Mouse (Mus musculus): Measurements from ENCODE around the gene Olfr237-ps1. TPM values are rescaled to one million over a fixed set of nuclear protein-coding genes. Genes with fewer than 3 reads are reported as not detected.
"Not testable (repeated sequence)": the region's sequence is repeated elsewhere in the genome, so short reads cannot be mapped to it uniquely, and the experiment has no call there.

Olfr237-ps1 gene
- not detected in 2 replicates for polyA plus RNA-seq (2015; fragmentation: Nextera tagmentation; extraction: Ambion mirVana)

- not testable (repeated sequence) for H3K27ac ChIP-seq; H3K27me3 ChIP-seq (replicated peaks); H3K9me3 ChIP-seq; H3K36me3 ChIP-seq (replicated peaks); H3K4me2 ChIP-seq; ATAC-seq (replicated peaks); H3K4me3 ChIP-seq; H3K9ac ChIP-seq; H3K4me1 ChIP-seq
- 88% methylated on average over 2 of the region's 2 CpGs for WGBS
Observed at GRCm38 (mm10) chr6:43146267-43146666, at the start of gene Olfr237-ps1. Olfr237-ps1 (plus strand) TSS chr6:43146567.

GRCm38 (mm10) chr6:43106069-43106468 is 40.3 kb upstream of the Olfr237-ps1 start, which contains the start of gene Olfr441:
Olfr441 (plus strand) TSS chr6:43106369.
- H3K27me3 ChIP-seq (replicated peaks) = not testable (repeated sequence)

GRCm38 (mm10) chr6:43159502-43159901 is 13.1 kb downstream of the Olfr237-ps1 start:
- Histone ChIP-seq H3K4me3 (no peak overlapping the region), H3K27me3 (replicated peaks) (no peaks in the 10 kb centered on the region), H3K9ac (no peak overlapping the region), H3K4me1 (no peaks in the 10 kb centered on the region), H3K36me3 (replicated peaks) (no peaks in the 10 kb centered on the region), H3K27ac (no peak overlapping the region), H3K4me2 (no peak overlapping the region), H3K9me3 (no peaks in the 10 kb centered on the region)
- WGBS = 67% methylated on average over 1 of the region's 1 CpGs
- ATAC-seq (replicated peaks) = no peak

More at GRCm38 (mm10) chr6:43106069-43106468, 40.3 kb upstream of the Olfr237-ps1 start, which contains the start of gene Olfr441:
- H3K4me1 ChIP-seq; H3K9ac ChIP-seq; H3K9me3 ChIP-seq; ATAC-seq (replicated peaks); H3K36me3 ChIP-seq (replicated peaks); H3K4me2 ChIP-seq; H3K27ac ChIP-seq; H3K4me3 ChIP-seq: not testable (repeated sequence)
- 94% methylated on average over 1 of the region's 1 CpGs for WGBS

GRCm38 (mm10) chr6:43162982-43163381 is 16.6 kb downstream of the Olfr237-ps1 start, which contains the start of gene Olfr437:
Olfr437 (plus strand) TSS chr6:43163282.
- no peak within 1 kb of the TSS for H3K9ac ChIP-seq
- H3K36me3 ChIP-seq (replicated peaks) = no peaks in the 10 kb centered on the region
- H3K9me3 ChIP-seq = no peaks in the 10 kb centered on the region
- no peak within 1 kb of the TSS for H3K4me2 ChIP-seq
- ATAC-seq (replicated peaks) = no peak
- no peaks in the 10 kb centered on the region for H3K4me1 ChIP-seq
- WGBS = 72% methylated on average over 3 of the region's 3 CpGs
- no peak within 1 kb of the TSS for H3K4me3 ChIP-seq
- no peak within 1 kb of the TSS for H3K27ac ChIP-seq
- no peaks in the 10 kb centered on the region for H3K27me3 ChIP-seq (replicated peaks)

- Histone ChIP-seq H3K27ac (no peak overlapping the region), H3K36me3 (replicated peaks) (no peaks in the 10 kb centered on the region), H3K4me3 (no peak overlapping the region), H3K9me3 (no peaks in the 10 kb centered on the region), H3K4me1 (no peaks in the 10 kb centered on the region), H3K9ac (no peak overlapping the region), H3K27me3 (replicated peaks) (no peaks in the 10 kb centered on the region), H3K4me2 (no peak overlapping the region)
- WGBS = 93% methylated on average over 4 of the region's 4 CpGs
- ATAC-seq (replicated peaks) = no peak
Observed at GRCm38 (mm10) chr6:43167246-43167645, 20.9 kb downstream of the Olfr237-ps1 start.

- Histone ChIP-seq H3K27me3 (replicated peaks) (no peaks in the 10 kb centered on the region), H3K4me3 (no peak within 1 kb of the TSS), H3K36me3 (replicated peaks) (no peaks in the 10 kb centered on the region), H3K9ac (no peak within 1 kb of the TSS), H3K4me2 (no peak within 1 kb of the TSS), H3K27ac (no peak within 1 kb of the TSS), H3K4me1 (no peaks in the 10 kb centered on the region), H3K9me3 (no peaks in the 10 kb centered on the region)
- 77% methylated on average over 4 of the region's 4 CpGs for WGBS
- no peak for ATAC-seq (replicated peaks)
Observed at GRCm38 (mm10) chr6:43171840-43172239, 25.5 kb downstream of the Olfr237-ps1 start, which contains the start of gene Olfr13. Olfr13 (plus strand) TSS chr6:43172140.

GRCm38 (mm10) chr6:43178129-43178528 is 31.8 kb downstream of the Olfr237-ps1 start:
- no peaks in the 10 kb centered on the region for H3K9me3 ChIP-seq
- H3K4me3 ChIP-seq = no peak overlapping the region
- H3K4me2 ChIP-seq = no peak overlapping the region
- H3K4me1 ChIP-seq = peaks cover 11% of the 10 kb centered on the region
- no peaks in the 10 kb centered on the region for H3K27me3 ChIP-seq (replicated peaks)
- H3K36me3 ChIP-seq (replicated peaks) = no peaks in the 10 kb centered on the region
- peak overlapping the region; percentile 48 for H3K27ac ChIP-seq
- no peak overlapping the region for H3K9ac ChIP-seq
- ATAC-seq (replicated peaks) = peak; percentile 51
- WGBS = 87% methylated on average over 1 of the region's 1 CpGs

- ATAC-seq (replicated peaks) = peak; percentile 94
- H3K27ac ChIP-seq = peak overlapping the region; percentile 48
- H3K9me3 ChIP-seq = no peaks in the 10 kb centered on the region
- H3K4me1 ChIP-seq = peaks cover 11% of the 10 kb centered on the region
- no peak overlapping the region for H3K4me3 ChIP-seq
- H3K4me2 ChIP-seq = no peak overlapping the region
- no peaks in the 10 kb centered on the region for H3K27me3 ChIP-seq (replicated peaks)
- no peaks in the 10 kb centered on the region for H3K36me3 ChIP-seq (replicated peaks)
- no peak overlapping the region for H3K9ac ChIP-seq
- 45% methylated on average over 6 of the region's 6 CpGs for WGBS
Observed at GRCm38 (mm10) chr6:43178584-43179501, 32.5 kb downstream of the Olfr237-ps1 start.

- ATAC-seq (replicated peaks) = no peak
- Histone ChIP-seq H3K9ac (no peak overlapping the region), H3K4me3 (no peak overlapping the region), H3K27me3 (replicated peaks) (no peaks in the 10 kb centered on the region), H3K4me2 (no peak overlapping the region), H3K4me1 (no peaks in the 10 kb centered on the region), H3K36me3 (replicated peaks) (no peaks in the 10 kb centered on the region), H3K9me3 (no peaks in the 10 kb centered on the region), H3K27ac (no peak overlapping the region)
- 91% methylated on average over 3 of the region's 3 CpGs for WGBS
Observed at GRCm38 (mm10) chr6:43190986-43191385, 44.6 kb downstream of the Olfr237-ps1 start.

- Histone ChIP-seq H3K9me3 (no peaks in the 10 kb centered on the region), H3K9ac (no peak within 1 kb of the TSS), H3K27me3 (replicated peaks) (no peaks in the 10 kb centered on the region), H3K36me3 (replicated peaks) (no peaks in the 10 kb centered on the region), H3K4me2 (no peak within 1 kb of the TSS), H3K27ac (no peak within 1 kb of the TSS), H3K4me1 (no peaks in the 10 kb centered on the region), H3K4me3 (no peak within 1 kb of the TSS)
- ATAC-seq (replicated peaks) = no peak
Observed at GRCm38 (mm10) chr6:43196781-43197180, 50.4 kb downstream of the Olfr237-ps1 start, which contains the start of gene Olfr435. Olfr435 (plus strand) TSS chr6:43197146.

- Histone ChIP-seq H3K36me3 (replicated peaks) (no peaks in the 10 kb centered on the region), H3K4me3 (no peak overlapping the region), H3K9ac (no peak overlapping the region), H3K4me2 (no peak overlapping the region), H3K9me3 (no peaks in the 10 kb centered on the region), H3K4me1 (no peaks in the 10 kb centered on the region), H3K27me3 (replicated peaks) (no peaks in the 10 kb centered on the region), H3K27ac (no peak overlapping the region)
- ATAC-seq (replicated peaks) = no peak
- 85% methylated on average over 3 of the region's 3 CpGs for WGBS
Observed at GRCm38 (mm10) chr6:43198094-43198493, 51.7 kb downstream of the Olfr237-ps1 start.

GRCm38 (mm10) chr6:43202786-43203185 is 56.4 kb downstream of the Olfr237-ps1 start:
- no peak overlapping the region for H3K27ac ChIP-seq
- no peaks in the 10 kb centered on the region for H3K9me3 ChIP-seq
- no peak overlapping the region for H3K9ac ChIP-seq
- H3K36me3 ChIP-seq (replicated peaks) = no peaks in the 10 kb centered on the region
- no peaks in the 10 kb centered on the region for H3K4me1 ChIP-seq
- H3K27me3 ChIP-seq (replicated peaks) = no peaks in the 10 kb centered on the region
- ATAC-seq (replicated peaks) = no peak
- H3K4me2 ChIP-seq = no peak overlapping the region
- no peak overlapping the region for H3K4me3 ChIP-seq

GRCm38 (mm10) chr6:43205355-43205754 is 59.0 kb downstream of the Olfr237-ps1 start:
- Histone ChIP-seq H3K27me3 (replicated peaks) (no peaks in the 10 kb centered on the region), H3K9me3 (no peaks in the 10 kb centered on the region), H3K4me2 (no peak overlapping the region), H3K9ac (no peak overlapping the region), H3K27ac (no peak overlapping the region), H3K36me3 (replicated peaks) (no peaks in the 10 kb centered on the region), H3K4me3 (no peak overlapping the region), H3K4me1 (no peaks in the 10 kb centered on the region)
- 39% methylated on average over 2 of the region's 2 CpGs for WGBS
- no peak for ATAC-seq (replicated peaks)

Measured in midbrain, embryonic 15.5 days (tissue).